Mouse (Mus musculus): ENCODE data around the gene Twsg1. TPM values are rescaled to one million over a fixed set of nuclear protein-coding genes. Genes with fewer than 3 reads are reported as not detected.
A peak's percentile ranks its signal among the peaks of the same experiment; 100 is the strongest.

Gene Twsg1
- polyA plus RNA-seq, 1 experiment from 2014 or later = 16.9 TPM

DNA sequence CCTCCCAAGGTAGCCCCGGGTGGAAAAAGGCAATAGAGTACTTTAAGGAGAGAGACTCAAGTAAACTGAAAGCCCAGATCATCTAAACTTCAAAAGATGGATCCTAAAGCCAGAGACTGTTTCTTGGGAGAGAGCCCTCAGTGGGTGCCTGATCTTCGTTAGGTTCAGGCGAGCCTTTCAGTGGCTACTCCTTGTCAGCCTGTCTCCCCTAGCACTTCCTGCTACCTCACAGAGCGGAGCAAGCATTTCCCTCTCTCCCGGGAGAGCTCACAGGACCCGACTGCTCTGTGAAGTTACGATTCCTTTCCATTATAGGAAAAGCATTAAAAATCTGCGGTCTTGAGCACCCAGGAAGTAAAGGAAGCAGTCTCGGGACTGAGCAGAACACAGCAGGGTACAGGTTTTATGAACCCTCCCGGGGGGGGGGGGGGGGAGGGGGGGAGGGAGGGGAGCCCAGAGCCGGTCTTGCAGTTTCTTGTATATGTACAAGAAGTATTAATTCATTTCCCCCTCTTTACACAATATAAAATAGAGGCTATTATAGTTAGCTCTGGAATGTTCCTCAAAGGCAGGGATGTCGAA is 44.6 kb downstream of the Twsg1 start:
- H3K27ac ChIP-seq (ENCODE audit: low read length) = no peak overlapping the region
- peak overlapping the region; percentile 51 for H3K4me2 ChIP-seq (ENCODE audit: low read depth, low read length)
- H3K4me3 ChIP-seq (ENCODE audit: low read depth, low read length) = no peak overlapping the region
- 22% methylated on average over 11 of the region's 12 CpGs for WGBS (ENCODE audit: insufficient replicate concordance)
- H3K9me3 ChIP-seq (replicated peaks; ENCODE audit: control insufficient read depth, low read length) = no peaks in the 10 kb centered on the region
- no peaks in the 10 kb centered on the region for H3K36me3 ChIP-seq (ENCODE audit: control insufficient read depth, insufficient read depth)
- peak overlapping the region; percentile 5; the same call in 1 of the 2 replicates for H3K9ac ChIP-seq (ENCODE audit: low read depth, low read length)
- ATAC-seq (ENCODE audit: low read depth) = no peak
- H3K4me1 ChIP-seq (ENCODE audit: control insufficient read depth, low read depth, low read length) = no peaks in the 10 kb centered on the region; the same call in 1 of the 2 replicates
- no peaks in the 10 kb centered on the region for H3K27me3 ChIP-seq (ENCODE audit: control insufficient read depth, insufficient read depth, low read depth, low read length)

GRCm38 (mm10) chr17:65905241-65905640 is 45.8 kb downstream of the Twsg1 start:
- no peak for ATAC-seq (ENCODE audit: low read depth)
- Histone ChIP-seq H3K27me3 (ENCODE audit: control insufficient read depth, insufficient read depth, low read depth, low read length) (no peaks in the 10 kb centered on the region), H3K9me3 (replicated peaks; ENCODE audit: control insufficient read depth, low read length) (no peaks in the 10 kb centered on the region), H3K9ac (ENCODE audit: low read depth, low read length) (no peak overlapping the region), H3K4me3 (ENCODE audit: low read depth, low read length) (no peak overlapping the region), H3K27ac (ENCODE audit: low read length) (no peak overlapping the region), H3K4me1 (ENCODE audit: control insufficient read depth, low read depth, low read length) (no peaks in the 10 kb centered on the region; the same call in 1 of the 2 replicates), H3K4me2 (ENCODE audit: low read depth, low read length) (no peak overlapping the region), H3K36me3 (ENCODE audit: control insufficient read depth, insufficient read depth) (no peaks in the 10 kb centered on the region)
- 78% methylated on average over 14 of the region's 14 CpGs for WGBS (ENCODE audit: insufficient replicate concordance)

GRCm38 (mm10) chr17:65903826-65904225 is 47.2 kb downstream of the Twsg1 start:
- H3K4me1 ChIP-seq (ENCODE audit: control insufficient read depth, low read depth, low read length) = no peaks in the 10 kb centered on the region; the same call in 1 of the 2 replicates
- H3K9me3 ChIP-seq (replicated peaks; ENCODE audit: control insufficient read depth, low read length) = no peaks in the 10 kb centered on the region
- no peak overlapping the region for H3K4me2 ChIP-seq (ENCODE audit: low read depth, low read length)
- no peak overlapping the region for H3K4me3 ChIP-seq (ENCODE audit: low read depth, low read length)
- no peak overlapping the region for H3K9ac ChIP-seq (ENCODE audit: low read depth, low read length)
- H3K27ac ChIP-seq (ENCODE audit: low read length) = no peak overlapping the region
- 83% methylated on average over 8 of the region's 8 CpGs for WGBS (ENCODE audit: insufficient replicate concordance)
- no peaks in the 10 kb centered on the region for H3K27me3 ChIP-seq (ENCODE audit: control insufficient read depth, insufficient read depth, low read depth, low read length)
- no peak for ATAC-seq (ENCODE audit: low read depth)
- no peaks in the 10 kb centered on the region for H3K36me3 ChIP-seq (ENCODE audit: control insufficient read depth, insufficient read depth)

DNA sequence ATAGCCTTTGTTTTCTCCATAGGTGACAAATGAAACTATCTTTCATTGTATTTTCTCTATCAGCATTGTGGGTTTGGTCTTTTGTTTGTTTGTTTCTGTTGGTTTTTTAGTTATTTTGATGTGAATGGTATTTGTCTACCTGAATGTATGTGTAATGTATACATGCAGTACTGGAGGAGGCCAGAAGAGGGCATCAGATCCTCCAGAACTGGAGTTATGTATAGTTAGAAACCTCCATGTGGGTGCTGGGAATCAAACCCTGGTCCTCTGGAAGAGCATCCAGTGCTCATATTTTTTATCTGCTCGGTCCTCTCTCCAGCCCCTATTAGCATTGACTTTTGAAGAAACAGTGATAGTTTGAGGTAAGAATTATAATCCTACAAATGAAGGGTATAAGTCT is 48.0 kb downstream of the Twsg1 start:
- Histone ChIP-seq H3K27ac (ENCODE audit: low read length) (no peak overlapping the region), H3K4me2 (ENCODE audit: low read depth, low read length) (no peak overlapping the region), H3K4me1 (ENCODE audit: control insufficient read depth, low read depth, low read length) (no peaks in the 10 kb centered on the region; the same call in 1 of the 2 replicates), H3K9ac (ENCODE audit: low read depth, low read length) (no peak overlapping the region), H3K27me3 (ENCODE audit: control insufficient read depth, insufficient read depth, low read depth, low read length) (no peaks in the 10 kb centered on the region), H3K36me3 (ENCODE audit: control insufficient read depth, insufficient read depth) (no peaks in the 10 kb centered on the region), H3K4me3 (ENCODE audit: low read depth, low read length) (no peak overlapping the region), H3K9me3 (replicated peaks; ENCODE audit: control insufficient read depth, low read length) (no peaks in the 10 kb centered on the region)
- ATAC-seq (ENCODE audit: low read depth) = no peak
- 77% methylated on average over 1 of the region's 1 CpGs for WGBS (ENCODE audit: insufficient replicate concordance)

GRCm38 (mm10) chr17:65902281-65902680 is 48.7 kb downstream of the Twsg1 start:
- H3K4me3 ChIP-seq (ENCODE audit: low read depth, low read length) = no peak overlapping the region
- no peaks in the 10 kb centered on the region for H3K36me3 ChIP-seq (ENCODE audit: control insufficient read depth, insufficient read depth)
- no peak overlapping the region for H3K9ac ChIP-seq (ENCODE audit: low read depth, low read length)
- no peak overlapping the region for H3K4me2 ChIP-seq (ENCODE audit: low read depth, low read length)
- H3K27me3 ChIP-seq (ENCODE audit: control insufficient read depth, insufficient read depth, low read depth, low read length) = no peaks in the 10 kb centered on the region
- no peaks in the 10 kb centered on the region; the same call in 1 of the 2 replicates for H3K4me1 ChIP-seq (ENCODE audit: control insufficient read depth, low read depth, low read length)
- H3K9me3 ChIP-seq (replicated peaks; ENCODE audit: control insufficient read depth, low read length) = no peaks in the 10 kb centered on the region
- no peak overlapping the region for H3K27ac ChIP-seq (ENCODE audit: low read length)
- ATAC-seq (ENCODE audit: low read depth) = no peak
- 66% methylated on average over 6 of the region's 6 CpGs for WGBS (ENCODE audit: insufficient replicate concordance)

DNA sequence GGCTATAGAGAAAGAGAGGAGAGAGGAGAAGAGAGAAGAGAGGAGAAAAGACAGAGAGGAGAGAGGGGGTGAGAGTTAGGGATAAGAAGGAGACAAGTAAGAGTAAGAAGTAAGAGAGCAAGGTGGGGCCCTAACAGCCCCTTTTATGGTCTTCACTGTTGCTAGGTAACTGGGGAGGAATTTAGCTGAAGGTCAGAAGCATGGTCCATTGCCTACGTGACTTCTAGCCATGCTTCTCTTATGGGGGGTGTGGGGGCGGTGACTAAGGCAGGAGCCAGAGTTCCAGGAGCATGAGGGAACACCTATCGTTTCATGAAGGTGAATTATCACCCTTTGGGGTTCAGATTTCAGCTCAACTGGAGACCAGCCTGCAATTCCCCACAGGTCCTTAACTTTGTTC is 55.0 kb downstream of the Twsg1 start:
- Histone ChIP-seq H3K4me1 (ENCODE audit: control insufficient read depth, low read depth, low read length) (no peaks in the 10 kb centered on the region), H3K4me2 (ENCODE audit: low read depth, low read length) (no peak overlapping the region), H3K27me3 (ENCODE audit: control insufficient read depth, insufficient read depth, low read depth, low read length) (no peaks in the 10 kb centered on the region), H3K9ac (ENCODE audit: low read depth, low read length) (no peak overlapping the region), H3K4me3 (ENCODE audit: low read depth, low read length) (no peak overlapping the region), H3K27ac (ENCODE audit: low read length) (no peak overlapping the region), H3K9me3 (replicated peaks; ENCODE audit: control insufficient read depth, low read length) (no peaks in the 10 kb centered on the region), H3K36me3 (ENCODE audit: control insufficient read depth, insufficient read depth) (no peaks in the 10 kb centered on the region)
- 73% methylated on average over 3 of the region's 3 CpGs for WGBS (ENCODE audit: insufficient replicate concordance)
- no peak for ATAC-seq (ENCODE audit: low read depth)

DNA sequence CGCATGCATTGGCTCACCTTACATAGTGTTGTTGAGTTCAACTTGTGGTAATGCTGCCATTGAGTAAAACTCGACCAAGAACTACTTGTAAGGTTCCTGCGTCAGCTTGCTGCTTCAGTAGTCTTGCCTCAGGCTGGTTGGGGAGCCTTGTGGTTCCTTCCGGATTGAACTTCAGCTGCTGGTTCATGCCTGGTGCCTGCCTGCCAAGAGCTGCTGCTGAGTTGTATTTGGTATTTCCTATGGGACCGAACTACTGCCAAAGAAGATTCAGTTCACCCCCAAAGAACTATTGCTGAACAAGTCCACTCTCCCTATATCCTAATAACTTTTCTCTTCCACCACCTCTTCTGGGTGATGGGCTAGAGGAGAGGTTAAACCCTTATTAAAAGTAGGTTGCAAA is 61.5 kb downstream of the Twsg1 start:
- Histone ChIP-seq H3K4me3 (ENCODE audit: low read depth, low read length) (no peak overlapping the region), H3K9me3 (replicated peaks; ENCODE audit: control insufficient read depth, low read length) (no peaks in the 10 kb centered on the region), H3K36me3 (ENCODE audit: control insufficient read depth, insufficient read depth) (no peaks in the 10 kb centered on the region), H3K9ac (ENCODE audit: low read depth, low read length) (no peak overlapping the region), H3K4me2 (ENCODE audit: low read depth, low read length) (no peak overlapping the region), H3K4me1 (ENCODE audit: control insufficient read depth, low read depth, low read length) (peaks cover 10% of the 10 kb centered on the region), H3K27me3 (ENCODE audit: control insufficient read depth, insufficient read depth, low read depth, low read length) (no peaks in the 10 kb centered on the region), H3K27ac (ENCODE audit: low read length) (no peak overlapping the region)
- ATAC-seq (ENCODE audit: low read depth) = no peak
- 74% methylated on average over 5 of the region's 5 CpGs for WGBS (ENCODE audit: insufficient replicate concordance)

- Histone ChIP-seq H3K36me3 (ENCODE audit: control insufficient read depth, insufficient read depth) (no peaks in the 10 kb centered on the region), H3K9ac (ENCODE audit: low read depth, low read length) (peak overlapping the region; percentile 84; the same call in 1 of the 2 replicates), H3K4me1 (ENCODE audit: control insufficient read depth, low read depth, low read length) (peaks cover 19% of the 10 kb centered on the region), H3K27ac (ENCODE audit: low read length) (peak overlapping the region; percentile 98), H3K4me3 (ENCODE audit: low read depth, low read length) (peak overlapping the region; percentile 82), H3K27me3 (ENCODE audit: control insufficient read depth, insufficient read depth, low read depth, low read length) (no peaks in the 10 kb centered on the region), H3K4me2 (ENCODE audit: low read depth, low read length) (peak overlapping the region; percentile 93), H3K9me3 (replicated peaks; ENCODE audit: control insufficient read depth, low read length) (no peaks in the 10 kb centered on the region)
- ATAC-seq (ENCODE audit: low read depth) = no peak
- WGBS (ENCODE audit: insufficient replicate concordance) = 54% methylated on average over 9 of the region's 9 CpGs
Observed at GRCm38 (mm10) chr17:65886571-65886970, 64.5 kb downstream of the Twsg1 start.

DNA sequence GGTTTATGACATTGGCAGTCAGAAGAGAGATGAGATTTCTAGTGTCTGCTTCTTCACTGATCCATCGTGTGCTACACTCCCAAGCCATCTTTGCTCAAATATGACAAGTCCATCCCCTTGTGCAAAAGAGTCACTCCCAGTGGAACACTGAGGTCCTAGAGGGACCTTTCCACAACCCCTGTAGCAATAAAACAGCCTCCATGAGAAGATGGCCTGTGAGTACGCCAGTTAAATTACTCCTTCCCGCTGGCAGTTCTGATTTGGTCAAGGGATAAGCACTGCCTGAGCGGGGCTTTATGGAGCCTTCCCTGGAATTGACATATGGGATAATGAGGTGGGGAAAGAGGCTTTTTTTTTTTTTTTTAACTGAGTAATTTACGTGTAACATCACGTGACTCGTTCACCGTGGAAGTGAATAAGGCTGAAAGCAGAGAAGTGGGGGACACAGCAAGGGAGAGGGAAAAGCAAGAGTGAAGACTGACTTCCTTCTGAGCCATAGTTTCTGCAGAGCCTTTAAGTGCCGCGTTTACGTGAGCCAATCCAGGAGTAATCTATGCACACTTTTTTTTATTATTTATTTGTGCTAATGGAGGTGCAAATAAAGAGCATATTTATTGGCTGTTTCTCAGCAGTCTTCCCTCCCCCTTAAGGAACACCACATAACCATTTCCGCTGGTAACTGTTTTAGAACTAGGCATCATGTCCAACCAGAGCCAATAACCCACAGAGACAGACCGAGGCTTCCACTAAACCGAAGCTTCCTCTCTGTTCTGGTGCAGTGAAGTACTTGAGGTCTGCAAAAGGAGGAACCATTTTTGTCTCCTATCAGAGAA is 65.1 kb downstream of the Twsg1 start, which contains the start of gene Ralbp1:
Gene Ralbp1 (minus strand): TSS at position 102 of the 833 bp plus-strand sequence.
- peak within 1 kb of the TSS; percentile 97 for H3K9ac ChIP-seq (ENCODE audit: low read depth, low read length)
- H3K4me1 ChIP-seq (ENCODE audit: control insufficient read depth, low read depth, low read length) = peaks cover 21% of the 10 kb centered on the region
- H3K27ac ChIP-seq (ENCODE audit: low read length) = peak within 1 kb of the TSS; percentile 98
- no peak for ATAC-seq (ENCODE audit: low read depth)
- H3K36me3 ChIP-seq (ENCODE audit: control insufficient read depth, insufficient read depth) = no peaks in the 10 kb centered on the region
- peak within 1 kb of the TSS; percentile 93 for H3K4me2 ChIP-seq (ENCODE audit: low read depth, low read length)
- peak within 1 kb of the TSS; percentile 82 for H3K4me3 ChIP-seq (ENCODE audit: low read depth, low read length)
- no peaks in the 10 kb centered on the region for H3K9me3 ChIP-seq (replicated peaks; ENCODE audit: control insufficient read depth, low read length)
- WGBS (ENCODE audit: insufficient replicate concordance) = 3% methylated on average over 14 of the region's 14 CpGs
- H3K27me3 ChIP-seq (ENCODE audit: control insufficient read depth, insufficient read depth, low read depth, low read length) = no peaks in the 10 kb centered on the region
